Mouse (Mus musculus) heart, embryonic 15.5 days (tissue): ENCODE data around the gene Gatad2b. TPM values are rescaled to one million over a fixed set of nuclear protein-coding genes. Genes with fewer than 3 reads are reported as not detected.
"Not testable (repeated sequence)": the region's sequence is repeated elsewhere in the genome, so short reads cannot be mapped to it uniquely, and the experiment has no call there.

ENCODE experiments used
- ATAC-seq: fragments of 200-750 bp; cut with Nextera tagmentation; replicated peaks from 2 replicates; pipeline ENCODE4 v1.8.0; 2017; ENCODE audit warnings: low read depth, moderate TSS enrichment; ENCODE audit not compliant: insufficient number of reproducible peaks, insufficient read depth, low FRiP score
- H3K27ac ChIP-seq: fragments of 300-500 bp; sonication (generic); 2 replicates; pipeline ENCODE4 v1.5.1; 2015; ENCODE audit warnings: mild to moderate bottlenecking, inconsistent platforms
- H3K27me3 ChIP-seq: fragments of 300-500 bp; sonication (generic); 2 replicates; pipeline ENCODE4 v1.6.1; 2015; ENCODE audit warnings: inconsistent platforms
- H3K36me3 ChIP-seq: fragments of 300-500 bp; sonication (generic); 2 replicates; pipeline ENCODE4 v1.6.1; 2015; ENCODE audit warnings: mild to moderate bottlenecking, inconsistent platforms
- H3K4me1 ChIP-seq: fragments of 300-500 bp; sonication (generic); replicated peaks from 2 replicates; pipeline ENCODE4 v1.6.1; 2015; ENCODE audit warnings: inconsistent platforms
- H3K4me2 ChIP-seq: fragments of 300-500 bp; sonication (generic); 2 replicates; pipeline ENCODE4 v1.6.1; 2015; ENCODE audit warnings: inconsistent platforms, mild to moderate bottlenecking, moderate library complexity
- H3K4me3 ChIP-seq: fragments of 300-500 bp; sonication (generic); 2 replicates; pipeline ENCODE4 v1.5.1; 2015; ENCODE audit warnings: mild to moderate bottlenecking, inconsistent platforms
- H3K9ac ChIP-seq: fragments of 300-500 bp; sonication (generic); 2 replicates; pipeline ENCODE4 v1.6.1; 2015; ENCODE audit warnings: mild to moderate bottlenecking, inconsistent platforms
- H3K9me3 ChIP-seq: fragments of 300-500 bp; sonication (generic); replicated peaks from 2 replicates; pipeline ENCODE4 v1.6.1; 2016; ENCODE audit warnings: inconsistent platforms
- WGBS: fragments of 180-500 bp; shearing (Covaris S2); methylation state at CpG from one replicate; pipeline ENCODE4 v1.1.7; 2015; ENCODE audit warnings: mixed read lengths; 5-methylcytosine and 5-hydroxymethylcytosine counted together
- polyA plus RNA-seq: library from polyadenylated mRNA; unstranded; fragments of >200 nt; fragmentation: Nextera tagmentation; extraction: Ambion mirVana; gene quantifications from 2 replicates; pipeline ENCODE4 v1.2.1, GENCODE M21; 2015

The Gatad2b gene
- polyA plus RNA-seq, 1 experiment from 2014 or later, result 7.1 TPM

DNA sequence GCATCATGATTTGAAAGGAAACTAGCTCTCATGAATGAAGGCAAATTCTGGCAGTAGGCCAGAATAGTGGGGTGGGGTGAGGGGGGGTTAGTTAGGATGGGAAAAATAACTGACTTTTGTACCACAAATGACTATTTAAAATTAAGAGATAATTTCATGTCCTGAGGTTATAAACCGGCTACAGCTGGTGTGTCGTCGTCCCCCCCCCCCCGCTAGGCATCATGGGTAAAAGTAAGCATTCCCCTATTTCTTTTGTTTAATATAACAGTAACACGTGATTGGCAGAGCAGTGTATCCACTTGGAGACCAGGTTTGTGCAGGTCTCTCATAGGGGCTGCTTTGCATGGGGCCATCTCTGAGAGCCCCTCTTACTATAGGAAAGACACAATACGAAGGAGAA, 29.3 kb downstream of the Gatad2b start:
- Histone ChIP-seq H3K4me3 (no peak overlapping the region), H3K4me1 (peaks cover 25% of the 10 kb centered on the region), H3K9ac (no peak overlapping the region), H3K4me2 (peak overlapping the region; percentile 36), H3K9me3 (no peaks in the 10 kb centered on the region), H3K27ac (peak overlapping the region; percentile 62), H3K27me3 (no peaks in the 10 kb centered on the region), H3K36me3 (no peaks in the 10 kb centered on the region)
- no peak for ATAC-seq
- WGBS, result 57% methylated on average over 6 of the region's 6 CpGs

DNA sequence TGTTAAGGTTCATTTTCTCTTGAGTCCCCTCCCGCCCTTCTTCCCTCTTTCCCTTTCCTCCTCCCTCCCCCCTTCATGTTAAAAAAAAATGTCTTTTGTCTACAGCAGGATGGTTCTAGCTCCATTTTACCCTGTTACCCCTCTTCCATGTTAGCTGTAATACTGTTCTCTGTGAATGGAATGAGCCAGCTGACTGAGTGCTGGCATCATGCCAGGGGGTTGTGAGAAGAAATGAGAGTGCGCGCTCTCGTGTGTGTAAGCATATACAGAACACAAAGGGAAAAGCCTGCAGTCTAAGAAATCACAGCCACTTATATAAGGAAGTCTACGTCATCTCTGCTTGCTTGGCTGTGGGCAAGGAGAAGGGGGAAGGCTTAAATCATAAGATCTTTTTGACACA, 30.1 kb downstream of the Gatad2b start:
- H3K4me1 ChIP-seq, result peaks cover 26% of the 10 kb centered on the region
- no peaks in the 10 kb centered on the region for H3K9me3 ChIP-seq
- peak; percentile 79 for ATAC-seq
- H3K27ac ChIP-seq, result peak overlapping the region; percentile 55
- 8% methylated on average over 5 of the region's 5 CpGs for WGBS
- peak overlapping the region; percentile 36; the same call in 1 of the 2 replicates for H3K4me2 ChIP-seq
- no peak overlapping the region for H3K4me3 ChIP-seq
- H3K27me3 ChIP-seq, result no peaks in the 10 kb centered on the region
- no peaks in the 10 kb centered on the region for H3K36me3 ChIP-seq
- no peak overlapping the region for H3K9ac ChIP-seq

DNA sequence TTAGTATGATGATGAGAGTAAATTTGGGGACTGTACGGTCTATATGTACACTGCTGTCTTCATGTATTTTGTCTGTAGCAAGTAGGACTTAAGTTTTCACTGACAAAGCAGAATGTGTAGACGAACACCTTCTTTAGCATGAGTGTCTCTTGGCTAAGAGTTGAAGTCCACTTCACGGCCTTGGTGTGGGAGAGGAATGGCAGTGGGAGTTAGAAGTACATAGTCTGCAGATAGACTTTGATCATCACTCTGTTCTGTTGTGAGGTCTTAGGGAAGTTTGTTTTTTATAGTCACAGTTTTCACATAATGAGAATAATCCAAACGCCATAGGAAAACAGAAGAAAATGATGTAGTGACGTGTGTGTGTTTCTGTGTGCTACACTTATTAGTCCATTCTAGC, 39.5 kb downstream of the Gatad2b start:
- H3K27me3 ChIP-seq, result no peaks in the 10 kb centered on the region
- no peak overlapping the region for H3K9ac ChIP-seq
- 80% methylated on average over 5 of the region's 5 CpGs for WGBS
- ATAC-seq, result no peak
- no peak overlapping the region for H3K4me2 ChIP-seq
- 0 out of 2 replicates have a peak, but pooled peaks cover under 1% of the 10 kb centered on the region for H3K4me1 ChIP-seq
- no peaks in the 10 kb centered on the region for H3K9me3 ChIP-seq
- H3K4me3 ChIP-seq, result no peak overlapping the region
- no peaks in the 10 kb centered on the region for H3K36me3 ChIP-seq
- H3K27ac ChIP-seq, result no peak overlapping the region

DNA sequence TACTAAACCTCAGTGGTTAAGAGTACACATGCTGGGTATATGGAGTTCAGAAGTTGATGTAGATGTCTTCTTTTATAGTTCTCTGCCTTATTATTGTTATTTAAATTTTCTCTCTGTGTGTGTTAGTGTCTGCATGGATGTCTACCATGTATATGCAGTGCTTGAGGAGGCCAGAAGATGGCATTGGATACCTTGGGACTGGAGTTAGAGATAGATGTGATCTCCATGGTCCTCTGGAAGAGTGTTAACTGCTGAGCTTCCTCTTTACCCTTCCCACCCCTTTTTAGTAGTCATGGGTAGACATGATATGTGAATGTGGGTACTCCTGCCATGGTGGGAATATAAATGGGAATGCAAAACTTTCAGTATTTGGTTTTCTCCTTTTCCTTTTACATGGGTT, 42.5 kb downstream of the Gatad2b start:
- H3K27ac ChIP-seq, result no peak overlapping the region

DNA sequence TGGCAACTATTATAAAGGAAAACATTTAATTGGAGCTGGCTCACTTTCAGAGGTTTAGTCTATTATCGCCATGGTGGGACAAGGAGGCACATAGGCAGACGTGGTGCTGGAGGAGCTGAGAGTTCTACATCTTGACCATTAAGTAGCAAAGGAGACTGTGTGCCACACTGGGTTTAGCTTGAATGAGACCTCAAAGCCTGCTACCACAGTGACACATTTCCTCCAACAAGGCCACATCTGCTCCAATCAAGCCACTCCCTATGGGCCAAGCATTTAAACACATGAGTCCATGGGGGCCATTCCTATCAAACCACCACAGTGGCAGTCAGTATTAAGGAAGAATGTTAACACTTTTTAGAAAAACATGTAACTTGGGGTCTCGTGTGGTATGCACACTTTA, 45.2 kb downstream of the Gatad2b start:
- no peak overlapping the region for H3K4me2 ChIP-seq
- no peak for ATAC-seq
- H3K27ac ChIP-seq, result 0 out of 2 replicates have a peak overlapping the region, but pooled peaks have one; percentile 17
- no peaks in the 10 kb centered on the region for H3K9me3 ChIP-seq
- 60% methylated on average over 3 of the region's 3 CpGs for WGBS
- H3K36me3 ChIP-seq, result peaks cover 14% of the 10 kb centered on the region
- peaks cover 10% of the 10 kb centered on the region; the same call in 1 of the 2 replicates for H3K4me1 ChIP-seq
- H3K27me3 ChIP-seq, result no peaks in the 10 kb centered on the region
- H3K4me3 ChIP-seq, result no peak overlapping the region
- no peak overlapping the region for H3K9ac ChIP-seq

More for the DNA sequence above, 42.5 kb downstream of the Gatad2b start:
- H3K9me3 ChIP-seq, result no peaks in the 10 kb centered on the region
- no peak overlapping the region for H3K4me3 ChIP-seq
- no peak overlapping the region for H3K9ac ChIP-seq
- H3K27me3 ChIP-seq, result no peaks in the 10 kb centered on the region
- H3K4me1 ChIP-seq, result peaks cover 10% of the 10 kb centered on the region; the same call in 1 of the 2 replicates
- H3K36me3 ChIP-seq, result no peaks in the 10 kb centered on the region
- H3K4me2 ChIP-seq, result no peak overlapping the region
- ATAC-seq, result no peak

DNA sequence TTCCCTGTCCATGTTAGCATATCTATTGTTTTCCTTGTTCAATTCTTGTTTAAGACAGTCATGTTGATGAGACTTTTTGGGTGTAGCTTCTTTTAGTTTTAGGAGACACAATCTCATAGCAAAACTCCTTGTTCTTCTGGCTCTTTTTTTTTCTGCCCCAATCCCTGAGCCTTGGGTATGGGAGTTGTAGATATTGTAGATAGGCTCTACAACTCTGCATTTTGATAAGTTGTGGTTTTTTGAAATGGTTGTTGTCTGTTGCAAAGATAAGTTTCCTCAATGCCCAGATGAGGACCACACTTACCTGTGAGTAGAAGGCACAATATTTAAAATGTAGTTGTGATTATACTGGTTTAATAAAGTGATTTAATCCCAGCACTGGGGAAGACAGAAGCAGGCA, 47.2 kb downstream of the Gatad2b start:
- no peak overlapping the region for H3K9ac ChIP-seq
- no peak for ATAC-seq
- peaks cover 10% of the 10 kb centered on the region; the same call in 1 of the 2 replicates for H3K4me1 ChIP-seq
- H3K9me3 ChIP-seq, result no peaks in the 10 kb centered on the region
- peaks cover 19% of the 10 kb centered on the region for H3K36me3 ChIP-seq
- no peak overlapping the region for H3K4me3 ChIP-seq
- H3K27ac ChIP-seq, result no peak overlapping the region
- H3K27me3 ChIP-seq, result no peaks in the 10 kb centered on the region
- no peak overlapping the region for H3K4me2 ChIP-seq

DNA sequence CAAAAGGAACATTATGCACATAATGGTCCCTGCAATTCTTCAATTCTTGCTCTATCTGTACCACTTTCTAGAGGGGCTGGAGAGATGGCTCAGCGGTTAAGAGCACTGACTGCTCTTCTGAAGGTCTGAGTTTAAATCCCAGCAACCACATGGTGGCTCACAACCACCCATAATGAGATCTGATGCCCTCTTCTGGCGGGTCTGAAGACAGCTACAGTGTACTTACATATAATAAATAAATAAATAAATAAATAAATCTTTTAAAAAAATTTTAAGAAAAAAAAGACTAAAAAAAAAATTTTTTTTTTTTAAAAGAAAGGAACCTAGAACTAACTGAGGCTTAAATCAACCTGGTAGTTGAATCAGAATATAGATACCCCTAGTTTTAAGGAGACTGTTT, 49.9 kb downstream of the Gatad2b start:
- H3K4me2 ChIP-seq, H3K9ac ChIP-seq, ATAC-seq, H3K27me3 ChIP-seq, H3K4me1 ChIP-seq, H3K9me3 ChIP-seq, H3K27ac ChIP-seq, H3K4me3 ChIP-seq: not testable (repeated sequence)
- WGBS, result 68% methylated on average over 2 of the region's 2 CpGs
- peaks cover 25% of the 10 kb centered on the region for H3K36me3 ChIP-seq

DNA sequence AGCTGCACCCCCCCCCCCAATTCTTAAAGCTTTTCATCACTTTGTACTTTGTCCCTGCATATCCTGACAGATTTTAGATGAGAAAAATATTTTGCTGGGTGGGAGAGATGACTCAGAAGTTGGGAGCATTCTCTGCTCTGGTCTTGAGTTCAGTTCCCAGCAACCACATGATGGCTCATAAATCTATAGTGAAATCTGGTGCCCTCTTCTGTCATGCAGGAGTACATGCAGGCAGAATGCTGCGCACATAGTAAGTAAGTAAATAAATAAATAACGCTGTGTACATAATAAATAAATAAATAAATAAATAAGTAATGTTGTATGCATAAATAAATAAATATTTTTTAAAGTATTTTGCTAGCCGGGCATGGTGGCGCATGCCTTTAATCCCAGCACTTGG, 54.9 kb downstream of the Gatad2b start:
- 99% methylated on average over 4 of the region's 4 CpGs for WGBS
- Histone ChIP-seq H3K4me2 (no peak overlapping the region), H3K27me3 (no peaks in the 10 kb centered on the region), H3K9me3 (no peaks in the 10 kb centered on the region), H3K36me3 (peaks cover 46% of the 10 kb centered on the region), H3K9ac (no peak overlapping the region), H3K27ac (no peak overlapping the region), H3K4me1 (no peaks in the 10 kb centered on the region), H3K4me3 (no peak overlapping the region)
- no peak for ATAC-seq

DNA sequence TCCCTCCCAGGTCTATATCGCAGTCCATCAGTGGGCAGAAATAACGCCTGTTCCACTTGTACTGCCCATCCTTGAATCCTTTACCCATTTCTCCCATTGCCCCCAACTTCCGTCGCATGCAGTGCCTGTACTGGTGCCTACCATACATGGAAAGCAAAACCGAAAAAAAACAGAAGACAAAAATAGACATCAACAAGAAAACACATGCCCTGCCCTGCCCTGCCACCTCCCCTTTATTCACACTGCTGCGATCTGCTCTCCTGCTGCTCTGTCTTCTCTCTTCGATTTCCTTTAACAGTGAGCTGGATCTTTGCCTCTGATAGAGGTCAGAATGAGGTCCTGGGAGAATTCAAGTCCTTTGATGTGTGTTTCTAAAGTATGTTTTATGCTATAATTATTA, 65.0 kb downstream of the Gatad2b start:
- H3K4me3 ChIP-seq, result no peak overlapping the region
- no peak for ATAC-seq
- H3K9me3 ChIP-seq, result no peaks in the 10 kb centered on the region
- H3K9ac ChIP-seq, result no peak overlapping the region
- no peak overlapping the region for H3K4me2 ChIP-seq
- 76% methylated on average over 7 of the region's 7 CpGs for WGBS
- H3K27me3 ChIP-seq, result no peaks in the 10 kb centered on the region
- H3K4me1 ChIP-seq, result no peaks in the 10 kb centered on the region
- no peak overlapping the region for H3K27ac ChIP-seq
- peaks cover 68% of the 10 kb centered on the region for H3K36me3 ChIP-seq

DNA sequence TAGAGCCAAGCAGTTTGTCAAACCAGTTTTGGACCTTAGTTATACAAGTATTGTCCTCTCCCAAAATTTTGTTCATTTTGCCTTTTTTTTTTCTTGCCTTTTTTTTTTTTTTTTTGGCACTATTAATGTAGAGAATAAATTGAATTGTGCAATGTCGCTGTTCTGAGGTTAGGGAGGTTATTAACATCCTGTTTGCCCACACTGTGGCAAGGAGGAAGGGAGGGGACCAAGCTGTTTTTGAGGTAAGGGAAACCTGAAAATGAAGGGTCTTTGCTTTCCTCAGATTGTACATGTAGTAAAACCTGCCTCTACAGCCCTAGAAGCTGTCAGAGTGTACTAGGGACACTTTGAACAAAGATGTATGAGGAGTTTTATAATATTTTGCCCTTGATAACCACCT, 66.3 kb downstream of the Gatad2b start:
- WGBS, result 87% methylated on average over 1 of the region's 1 CpGs
- H3K9ac ChIP-seq, result no peak overlapping the region
- no peak overlapping the region for H3K27ac ChIP-seq
- H3K4me1 ChIP-seq, result no peaks in the 10 kb centered on the region
- H3K4me2 ChIP-seq, result no peak overlapping the region
- no peaks in the 10 kb centered on the region for H3K9me3 ChIP-seq
- H3K4me3 ChIP-seq, result no peak overlapping the region
- no peak for ATAC-seq
- no peaks in the 10 kb centered on the region for H3K27me3 ChIP-seq
- H3K36me3 ChIP-seq, result peaks cover 56% of the 10 kb centered on the region

DNA sequence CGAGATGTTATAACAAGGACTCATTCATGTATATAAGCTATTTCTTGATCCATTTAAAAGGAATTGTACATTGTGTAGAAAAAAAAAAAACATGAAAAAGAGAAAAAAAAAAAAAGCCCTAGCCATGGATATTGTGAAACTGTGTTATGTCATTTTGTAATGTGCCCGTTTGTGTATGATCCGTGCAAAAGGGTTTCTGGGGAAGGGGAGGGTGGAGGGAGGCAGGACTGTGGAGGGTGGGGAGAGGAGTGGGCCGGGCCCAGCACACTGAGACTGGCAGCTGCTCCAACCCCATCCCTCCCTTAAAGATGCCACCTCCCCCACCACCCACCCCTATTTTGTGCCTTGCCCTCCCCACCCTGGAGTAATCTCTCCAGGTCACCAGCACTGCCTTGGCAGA, 68.5 kb downstream of the Gatad2b start:
- no peak overlapping the region for H3K4me2 ChIP-seq
- ATAC-seq, result no peak
- H3K27ac ChIP-seq, result no peak overlapping the region
- H3K36me3 ChIP-seq, result peaks cover 34% of the 10 kb centered on the region
- H3K9ac ChIP-seq, result no peak overlapping the region
- H3K4me1 ChIP-seq, result no peaks in the 10 kb centered on the region
- H3K4me3 ChIP-seq, result no peak overlapping the region
- H3K27me3 ChIP-seq, result no peaks in the 10 kb centered on the region
- no peaks in the 10 kb centered on the region for H3K9me3 ChIP-seq
- 81% methylated on average over 4 of the region's 4 CpGs for WGBS

DNA sequence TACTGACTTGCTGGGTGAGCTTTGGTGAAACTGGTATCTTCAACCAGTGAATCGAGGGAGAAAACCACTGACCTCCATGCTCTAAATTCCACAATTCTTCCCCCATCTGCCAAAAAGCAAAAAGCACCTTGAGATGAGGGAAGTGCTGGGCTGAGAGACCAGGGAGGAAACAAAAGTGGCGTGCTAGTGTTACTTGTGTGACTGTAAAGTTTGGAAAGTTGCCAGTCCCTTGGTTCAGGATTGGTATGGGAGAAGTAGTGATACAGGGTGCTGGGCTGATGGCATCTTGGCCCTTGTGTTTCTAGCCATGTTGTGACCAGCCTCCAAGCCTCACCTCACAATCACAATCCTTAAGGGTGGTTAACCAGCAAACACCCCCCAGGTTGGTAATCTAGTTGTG, 69.4 kb downstream of the Gatad2b start:
- WGBS, result 59% methylated on average over 2 of the region's 2 CpGs
- no peak overlapping the region for H3K27ac ChIP-seq
- no peak overlapping the region for H3K9ac ChIP-seq
- no peaks in the 10 kb centered on the region for H3K9me3 ChIP-seq
- H3K27me3 ChIP-seq, result no peaks in the 10 kb centered on the region
- H3K4me1 ChIP-seq, result no peaks in the 10 kb centered on the region
- ATAC-seq, result no peak
- H3K4me3 ChIP-seq, result no peak overlapping the region
- H3K4me2 ChIP-seq, result no peak overlapping the region
- peaks cover 25% of the 10 kb centered on the region for H3K36me3 ChIP-seq
